Mouse (Mus musculus) inflammation-experienced regulatory T-cells, adult 16 weeks (primary cell): ENCODE measurements around the gene Afdn. TPM values are rescaled to one million over a fixed set of nuclear protein-coding genes. Genes with fewer than 3 reads are reported as not detected.

ENCODE experiments used
- polyA plus RNA-seq: library from polyadenylated mRNA; unstranded; fragments of 100-300 nt; shearing (Covaris generic); gene quantifications from one replicate; pipeline ENCODE4 v1.2.1, GENCODE M21; 2017

The Afdn gene
- polyA plus RNA-seq, result 2.2 TPM

GRCm38 (mm10) chr17:13759853-13760627, at the start of gene Afdn:
TSS of gene Afdn (plus strand) at chr17:13760539.

DNA sequence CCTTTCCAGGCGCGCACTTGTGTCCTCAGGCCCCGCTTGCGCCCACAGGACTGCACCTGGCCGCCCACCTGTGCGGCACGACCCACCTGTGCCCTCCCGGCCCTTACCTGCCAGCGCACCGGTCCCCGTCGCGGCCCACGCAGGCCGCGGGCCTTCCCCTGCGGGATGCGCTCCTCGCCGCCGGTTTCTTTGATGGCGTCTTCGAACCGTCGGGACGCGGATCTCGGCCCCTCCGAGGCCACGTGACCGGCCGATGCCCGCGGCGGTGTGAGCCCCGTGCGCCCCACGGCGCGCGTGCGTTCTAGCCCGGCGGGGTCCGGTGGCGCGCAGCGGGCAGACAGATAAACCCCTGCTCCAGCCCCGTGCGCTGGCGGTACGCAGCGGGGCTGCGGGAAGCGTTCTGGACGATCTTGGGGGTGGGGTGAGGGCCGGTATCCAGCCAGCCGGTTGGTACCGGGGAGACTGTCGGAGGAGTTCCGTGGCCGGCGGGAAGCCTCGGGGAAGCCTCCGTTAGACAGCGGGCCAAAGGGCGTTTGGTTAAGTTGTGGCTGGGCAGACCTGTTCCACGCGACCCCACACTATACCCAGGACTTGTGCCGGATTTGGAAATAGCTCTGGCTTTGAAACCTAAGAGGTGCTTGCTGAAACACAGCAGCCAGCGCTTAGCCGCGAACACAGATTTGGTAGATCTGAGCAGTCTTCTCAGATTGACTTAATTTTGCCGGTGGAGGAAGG, 1.0 kb downstream of the Afdn start, which contains the start of gene Tcte2:
Gene Tcte2 (minus strand): TSS at position 647 of the 735 bp plus-strand sequence.

GRCm38 (mm10) chr17:13948073-13948472, 187.7 kb downstream of the Afdn start, which contains the start of gene Gm7168:
TSS of gene Gm7168 (plus strand) at chr17:13948373.

Other genes starting within 250 kb of the Afdn start
- not detected for gene Tcte2, start 1.3 kb downstream of the Afdn start, polyA plus RNA-seq
- not detected for gene Gm7168, start 187.8 kb downstream of the Afdn start, polyA plus RNA-seq
- not detected for gene Gm7356, start 243.2 kb downstream of the Afdn start, polyA plus RNA-seq